Mouse (Mus musculus) ovary, postnatal 14 days (tissue): Measurements from ENCODE around the gene Fbxw8.

ENCODE experiments used
- DNase-seq: peaks from one replicate; pipeline ENCODE4 v3.0.0; 2022; ENCODE audit warnings: low spot score

Fbxw8 gene

DNA sequence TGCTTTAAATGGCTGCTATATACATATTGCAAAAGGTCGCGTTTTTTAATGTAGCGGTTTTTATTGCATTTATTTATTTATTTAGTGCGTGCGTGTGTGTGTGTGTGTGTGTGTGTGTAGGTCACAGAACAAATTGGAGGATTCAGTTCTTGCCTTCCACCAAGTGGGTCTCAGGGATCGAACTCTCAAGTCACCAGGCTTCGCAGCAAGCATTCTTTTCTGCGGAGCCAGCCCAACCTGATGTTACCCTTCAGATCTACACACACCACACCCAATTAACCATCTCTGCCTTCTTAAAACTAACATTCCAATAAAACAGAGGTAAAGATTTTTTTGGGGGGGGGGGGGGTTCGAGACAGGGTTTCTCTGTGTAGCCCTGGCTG, 292 bp upstream of the Fbxw8 start:
- no peak for DNase-seq

DNA sequence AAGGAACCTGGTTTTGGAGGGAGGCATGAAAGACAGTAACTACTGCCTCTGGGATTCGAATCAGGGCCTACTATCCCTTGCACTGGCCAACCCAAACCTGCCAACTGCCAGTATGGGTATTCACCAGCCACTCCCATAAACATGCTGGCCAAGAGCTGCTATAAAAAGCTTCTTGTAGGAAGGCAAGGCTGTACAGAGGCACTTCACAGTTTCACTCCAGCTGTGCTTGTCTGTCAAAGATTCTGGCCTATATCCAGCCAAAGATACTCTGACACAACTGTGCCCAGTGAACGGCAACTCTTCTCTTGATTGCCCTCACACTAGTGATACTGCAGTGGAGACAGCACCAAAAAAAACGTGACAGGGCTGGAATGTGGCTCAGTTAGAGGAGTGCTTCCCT, 5.6 kb downstream of the Fbxw8 start:
- no peak for DNase-seq

DNA sequence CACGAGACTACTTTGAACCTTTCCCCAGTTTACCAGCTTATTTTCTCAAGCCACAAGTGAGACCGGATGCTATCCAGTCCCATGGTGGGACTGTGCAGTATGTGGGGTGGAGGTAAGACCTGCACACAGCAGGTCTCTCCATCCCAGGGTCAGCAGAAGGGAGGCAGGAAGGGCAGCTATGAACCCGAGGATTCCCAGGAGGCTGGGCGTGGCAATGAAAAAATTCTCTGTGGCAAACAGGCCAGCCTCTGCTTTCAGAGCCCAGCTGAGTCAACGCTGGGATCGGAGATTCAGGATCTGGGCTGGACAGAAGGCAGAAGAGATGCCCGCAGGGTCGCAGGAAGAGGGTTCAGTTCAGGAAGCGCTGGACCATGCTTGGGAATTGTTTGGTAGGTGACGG, 8.0 kb downstream of the Fbxw8 start:
- DNase-seq, result no peak

DNA sequence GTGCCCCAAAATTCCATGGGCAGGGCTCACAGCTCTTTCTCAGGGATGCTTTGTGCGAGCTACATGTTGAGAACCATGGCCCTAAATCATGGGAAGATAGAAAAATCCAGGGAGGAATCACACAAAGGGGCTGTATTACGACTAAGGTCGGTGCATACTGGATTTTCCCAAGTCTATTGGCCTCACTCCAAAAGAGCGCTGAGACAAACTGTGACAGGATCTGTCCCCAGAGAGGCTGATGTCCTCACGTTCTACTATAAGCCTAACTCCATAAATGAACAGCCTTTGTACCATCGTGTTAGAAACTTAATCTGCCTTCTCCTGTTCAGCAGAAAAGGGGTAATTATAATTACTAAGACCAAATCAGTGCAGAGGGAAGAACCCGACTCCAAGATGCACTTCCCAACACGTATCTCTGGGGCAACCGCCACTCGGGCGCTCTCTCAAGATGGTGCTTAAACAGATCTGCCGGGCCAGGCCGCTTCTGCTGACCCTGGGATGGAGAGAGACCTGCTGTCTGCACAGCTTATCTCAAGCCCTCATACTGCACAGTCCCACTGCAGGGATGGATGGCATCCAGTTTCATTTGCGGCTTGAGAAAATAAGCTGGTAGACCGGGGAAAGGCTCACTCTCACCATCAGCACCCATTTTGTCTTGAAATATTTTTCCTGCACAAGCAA, 9.1 kb downstream of the Fbxw8 start:
- no peak for DNase-seq

DNA sequence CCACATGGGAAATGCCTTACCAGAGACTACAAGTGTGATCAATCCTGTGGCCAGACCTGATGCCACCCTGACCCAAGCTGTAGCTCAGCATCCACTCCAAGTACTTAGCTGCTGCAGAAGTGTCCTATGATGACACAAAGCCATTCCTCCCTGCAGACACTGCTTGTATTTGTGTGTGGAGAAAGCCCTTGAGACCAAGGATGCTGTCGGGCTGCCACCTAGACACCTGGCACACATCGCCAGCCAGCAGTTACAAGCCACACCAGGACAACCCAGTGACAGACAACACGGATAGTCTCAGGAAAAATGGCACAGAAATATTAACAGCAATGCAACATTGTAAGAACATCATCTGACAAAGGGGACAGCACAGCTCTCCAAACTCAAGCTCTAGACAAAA, 9.8 kb downstream of the Fbxw8 start:
- no peak for DNase-seq

DNA sequence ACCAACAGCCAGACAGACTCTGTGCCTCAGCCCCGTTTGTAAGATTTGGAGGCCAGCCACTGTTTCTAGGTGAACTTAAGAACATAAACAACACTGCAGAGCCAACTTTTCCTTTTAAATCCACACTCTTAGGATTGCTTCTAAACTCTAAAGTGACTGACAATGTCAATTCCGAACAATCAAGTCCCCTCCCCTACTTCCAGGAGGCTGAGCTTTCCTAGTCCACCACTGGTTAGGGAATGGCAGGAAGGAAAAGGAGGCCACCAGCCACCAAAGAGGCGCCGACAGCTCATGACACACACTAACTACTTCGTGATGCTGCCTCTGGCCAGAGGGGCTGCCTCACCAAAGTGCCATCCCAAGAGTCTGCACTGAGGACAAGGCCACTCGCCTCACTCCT, 10.5 kb downstream of the Fbxw8 start:
- DNase-seq, result no peak

DNA sequence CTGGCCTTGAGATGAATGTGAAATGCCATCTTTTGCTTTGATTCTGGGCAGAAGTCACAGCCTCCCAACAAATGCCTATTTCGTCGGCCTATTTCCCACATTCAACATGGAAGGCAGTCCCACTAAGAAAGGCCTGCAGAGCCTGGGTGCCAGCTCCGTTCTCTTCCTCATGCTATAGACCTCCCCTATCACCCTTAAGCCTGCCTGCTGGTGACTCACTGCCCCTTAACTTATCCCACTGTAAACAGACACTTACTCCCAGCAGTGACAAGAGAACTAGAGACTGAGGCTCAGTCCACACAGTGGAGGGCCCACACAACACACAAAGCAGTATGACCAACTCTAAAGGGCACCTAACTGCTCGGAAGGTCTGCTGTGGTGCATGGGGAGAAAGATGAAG, 10.9 kb downstream of the Fbxw8 start:
- no peak for DNase-seq

DNA sequence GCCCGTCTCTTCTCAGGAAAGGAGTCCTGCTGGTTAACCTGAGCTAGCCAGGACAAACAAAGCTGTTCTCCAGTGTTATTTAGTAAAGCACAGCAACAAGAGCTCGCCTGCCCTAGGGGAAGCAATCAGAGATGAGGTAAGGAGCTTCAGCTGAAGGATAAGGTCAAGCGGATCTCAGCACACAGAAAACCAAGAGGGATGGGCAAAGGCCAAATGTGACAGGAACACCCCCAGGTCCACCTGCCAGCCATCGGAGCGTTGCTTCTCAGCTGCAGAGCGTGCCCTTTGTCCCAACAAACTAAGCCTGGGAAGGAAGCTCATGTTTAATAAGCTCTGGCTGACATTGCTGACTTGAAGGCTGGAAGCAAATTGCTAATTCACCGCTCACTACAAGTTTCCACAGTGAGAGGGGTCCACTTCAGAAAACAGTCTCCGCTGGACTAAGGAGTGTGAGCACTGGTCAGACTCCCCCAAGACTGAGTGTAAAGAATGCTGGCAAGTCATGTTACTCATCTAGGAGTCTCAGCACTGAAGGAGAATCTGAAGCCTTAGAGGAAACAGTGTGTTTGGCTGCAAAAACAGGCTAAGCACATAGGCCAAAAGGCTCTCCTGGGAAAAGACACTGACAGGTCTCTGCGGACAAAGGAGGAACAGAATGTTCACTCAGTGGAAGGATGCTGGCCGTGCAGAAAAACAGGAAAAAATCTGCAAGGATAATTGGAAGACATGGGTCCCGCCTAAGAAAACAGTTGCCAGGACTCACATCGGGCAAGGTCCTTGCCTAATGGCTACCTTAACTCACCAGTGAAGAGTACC, 11.8 kb downstream of the Fbxw8 start:
- DNase-seq, result no peak

DNA sequence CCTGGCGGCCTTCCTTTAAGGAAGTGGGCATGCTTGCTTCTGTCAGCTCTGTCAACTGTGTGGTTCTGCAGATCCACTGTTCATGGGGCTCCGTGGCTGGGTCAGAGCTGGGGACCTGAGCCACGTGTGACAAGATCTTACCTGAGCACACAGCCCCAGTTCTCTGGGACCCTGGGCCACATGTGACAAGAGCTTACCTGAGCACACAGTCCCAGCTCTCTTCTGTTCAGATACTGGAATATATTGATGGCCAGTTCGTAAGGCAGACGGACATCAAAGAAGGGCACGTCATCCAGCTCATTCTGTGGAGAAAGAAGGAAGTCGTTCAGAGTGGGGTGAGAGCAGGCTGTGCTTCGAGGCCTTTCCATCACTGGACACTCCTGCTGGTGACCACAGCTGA, 12.8 kb downstream of the Fbxw8 start:
- DNase-seq, result no peak

DNA sequence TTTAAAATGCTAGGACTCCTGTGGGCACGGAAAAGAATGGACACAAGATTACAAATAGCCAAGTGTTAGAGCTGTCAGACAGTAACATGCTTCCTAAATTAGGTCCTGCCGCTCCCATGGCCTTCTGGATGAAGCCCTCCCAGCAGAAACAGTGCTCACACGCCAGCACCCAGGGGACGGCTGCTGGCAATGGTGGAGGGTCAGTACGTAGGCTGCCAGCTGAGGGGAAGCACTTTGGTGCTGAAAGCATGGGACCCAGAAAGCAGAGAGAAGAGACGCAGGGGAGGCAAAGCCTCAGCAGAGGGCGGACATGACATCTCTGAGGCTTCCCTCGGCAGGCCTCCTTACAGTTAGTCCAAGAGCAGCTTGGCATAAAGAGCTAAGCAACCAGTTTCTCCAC, 15.6 kb downstream of the Fbxw8 start:
- DNase-seq, result no peak

DNA sequence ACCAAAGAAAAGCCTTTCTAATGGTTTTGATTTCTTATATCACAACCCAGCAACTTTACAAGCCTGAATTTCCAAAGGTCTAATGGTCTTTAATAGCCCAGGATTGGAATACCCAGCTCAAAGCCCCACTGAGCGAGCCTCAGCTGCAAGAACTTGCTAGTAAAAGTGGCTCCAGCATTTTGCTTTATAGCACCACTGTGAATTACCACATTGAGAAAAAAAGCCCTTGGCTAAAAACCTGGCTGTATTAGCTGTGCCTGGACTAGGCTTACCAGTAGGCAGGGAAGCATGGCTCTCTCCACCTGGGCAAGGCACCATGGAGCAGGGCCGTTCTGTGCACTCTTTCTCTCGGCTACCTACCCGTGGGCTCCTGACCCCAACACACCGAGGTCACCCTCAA, 18.9 kb downstream of the Fbxw8 start:
- no peak for DNase-seq

DNA sequence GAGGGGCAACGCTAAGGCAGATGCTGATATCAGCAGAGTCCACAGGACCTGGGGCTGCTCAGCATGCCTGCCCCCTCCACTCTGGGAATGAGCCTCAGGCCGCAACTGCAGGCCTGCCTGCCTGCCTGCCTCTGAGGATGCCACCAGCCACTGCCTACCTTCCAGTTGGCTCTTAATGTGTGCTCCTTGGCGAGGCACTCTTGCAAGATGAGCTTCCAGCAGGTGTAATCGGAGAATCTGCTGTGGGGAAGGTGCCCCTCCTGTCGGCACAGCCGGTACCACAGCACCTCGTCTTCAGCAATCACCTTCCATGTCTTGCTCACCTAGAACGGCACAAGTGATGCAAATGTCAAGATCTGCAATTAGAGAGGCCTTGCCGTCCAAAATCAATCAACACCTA, 26.6 kb downstream of the Fbxw8 start:
- DNase-seq, result no peak

DNA sequence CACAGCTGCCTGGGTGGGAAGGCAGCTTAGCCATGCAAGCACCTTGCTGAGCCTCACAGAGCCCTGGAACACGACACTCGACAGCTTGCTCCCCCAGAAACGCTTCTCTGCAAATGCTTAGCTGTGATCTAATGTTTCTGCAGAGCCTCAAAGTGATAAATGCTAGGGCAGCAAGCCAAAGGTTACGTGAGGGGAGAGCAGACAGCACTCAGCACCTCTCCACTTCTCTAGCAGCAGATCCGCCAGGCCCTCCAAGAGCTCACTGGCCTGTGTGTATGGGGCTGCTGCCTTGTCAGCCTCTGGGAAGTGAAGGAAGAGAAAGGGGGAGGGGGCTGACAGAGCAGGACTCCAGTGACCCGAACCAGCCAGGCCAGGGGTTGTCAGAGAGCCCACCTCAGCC, 27.1 kb downstream of the Fbxw8 start:
- DNase-seq, result no peak

DNA sequence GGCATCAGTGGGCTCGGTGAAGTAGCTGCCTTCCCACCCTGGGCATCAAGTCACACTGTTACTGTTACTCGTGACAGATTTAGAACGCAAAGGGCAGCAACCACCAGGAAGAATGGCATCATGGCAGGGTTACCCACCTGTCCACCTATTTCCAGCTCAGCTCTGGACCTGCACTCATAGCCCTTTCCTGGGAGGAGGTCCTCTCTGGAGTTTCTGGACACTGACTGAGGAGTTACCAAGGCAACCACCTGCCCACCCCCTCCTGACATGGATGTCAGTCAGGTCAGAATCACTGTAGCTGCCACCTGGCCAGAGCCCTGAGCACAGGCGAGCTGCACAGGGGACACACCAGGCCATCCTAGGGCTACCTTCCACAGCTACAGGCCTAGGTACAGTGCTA, 28.6 kb downstream of the Fbxw8 start:
- no peak for DNase-seq

DNA sequence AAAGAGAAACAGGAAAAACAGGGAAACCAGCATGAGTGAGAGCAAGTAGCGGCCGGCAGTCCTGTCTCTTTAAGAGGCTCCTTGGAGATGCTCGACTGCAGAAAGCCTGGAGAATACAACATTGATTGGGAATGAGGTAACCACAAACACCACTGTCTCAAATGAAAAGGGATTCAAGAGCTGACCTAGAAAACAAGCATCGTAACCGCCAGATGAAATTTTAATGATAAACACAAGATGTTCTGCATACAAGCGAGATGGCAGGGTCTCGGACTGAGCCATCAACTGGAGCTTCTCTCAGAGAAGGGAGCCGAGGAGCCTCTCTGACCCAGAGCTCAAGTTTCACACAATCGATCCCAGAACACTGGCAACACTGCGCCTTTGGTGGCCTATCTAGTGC, 32.2 kb downstream of the Fbxw8 start:
- DNase-seq, result no peak

DNA sequence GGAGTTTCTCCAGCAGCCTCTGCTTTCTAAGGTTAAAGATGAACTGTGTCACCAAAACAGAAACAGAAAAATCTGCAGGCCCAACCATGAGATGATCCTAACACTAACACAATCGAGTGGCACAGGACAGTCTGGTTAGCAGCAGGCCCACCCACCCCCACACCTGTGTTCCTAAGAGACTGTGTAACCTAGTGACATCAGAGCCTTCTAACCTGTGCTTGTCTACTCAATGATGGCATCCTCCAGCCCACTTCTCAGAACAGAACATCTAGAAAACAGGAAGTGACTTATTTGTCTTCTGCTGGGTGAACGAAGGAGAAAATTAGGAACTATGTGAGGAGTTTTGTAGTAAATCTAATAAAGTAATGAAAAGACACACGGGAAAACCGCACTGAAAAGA, 33.3 kb downstream of the Fbxw8 start:
- no peak for DNase-seq

DNA sequence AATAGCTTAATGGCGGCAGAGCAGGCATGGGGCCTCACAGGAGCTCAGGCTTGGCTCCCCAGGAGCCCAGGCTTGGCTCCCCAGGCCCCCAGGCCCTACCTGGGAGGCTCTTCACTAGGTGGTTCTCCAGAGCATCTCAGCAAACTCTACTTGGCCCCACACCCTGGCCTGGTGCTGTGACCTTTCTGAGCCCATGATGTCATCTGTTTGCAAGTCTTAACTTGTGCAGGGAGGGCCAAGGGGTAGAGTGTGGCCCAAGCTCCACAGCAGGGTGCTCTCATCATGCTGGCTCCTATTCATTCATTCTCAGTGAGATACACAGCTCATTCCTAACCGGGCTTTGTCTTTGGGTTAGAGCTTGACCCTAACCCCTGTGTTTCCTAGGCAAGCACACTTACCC, 34.6 kb downstream of the Fbxw8 start:
- DNase-seq, result no peak

DNA sequence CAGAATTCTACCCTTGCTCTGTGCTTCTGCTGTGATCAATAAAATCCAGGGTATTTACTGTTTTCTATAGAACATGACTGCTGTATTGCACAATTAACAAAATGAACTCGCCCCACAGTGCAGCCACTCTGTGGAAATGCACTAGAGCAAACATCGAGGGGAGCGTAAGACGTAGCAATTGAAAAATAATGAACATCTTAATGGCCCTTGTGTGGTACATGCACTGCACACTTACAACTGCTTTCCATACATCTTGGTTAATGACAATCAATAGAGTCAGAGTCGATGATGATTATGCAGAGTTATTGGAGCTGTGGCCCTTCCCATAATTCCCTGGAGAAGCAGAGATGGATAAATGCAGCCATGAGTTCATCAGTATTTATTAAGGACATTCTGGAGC, 36.3 kb downstream of the Fbxw8 start:
- DNase-seq, result no peak

DNA sequence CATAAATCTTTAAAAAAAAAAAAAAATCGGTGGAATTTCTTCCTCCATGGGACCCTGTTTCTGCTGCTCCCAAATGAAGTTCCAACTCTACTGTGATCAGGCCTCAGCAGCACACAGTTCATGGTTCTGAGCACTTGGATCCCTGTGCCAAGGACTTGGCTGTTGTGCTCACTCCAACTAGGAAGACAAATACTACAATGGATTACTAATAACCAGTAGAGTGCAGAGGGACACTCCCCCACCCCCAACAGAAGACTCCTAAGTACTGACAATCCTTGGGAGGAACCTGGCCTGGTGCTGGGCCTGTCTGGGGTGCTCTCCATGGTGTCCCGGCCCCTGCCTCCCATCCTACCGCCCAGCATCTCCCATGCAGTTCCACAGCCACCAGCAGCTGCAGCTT, 36.9 kb downstream of the Fbxw8 start:
- DNase-seq, result no peak

DNA sequence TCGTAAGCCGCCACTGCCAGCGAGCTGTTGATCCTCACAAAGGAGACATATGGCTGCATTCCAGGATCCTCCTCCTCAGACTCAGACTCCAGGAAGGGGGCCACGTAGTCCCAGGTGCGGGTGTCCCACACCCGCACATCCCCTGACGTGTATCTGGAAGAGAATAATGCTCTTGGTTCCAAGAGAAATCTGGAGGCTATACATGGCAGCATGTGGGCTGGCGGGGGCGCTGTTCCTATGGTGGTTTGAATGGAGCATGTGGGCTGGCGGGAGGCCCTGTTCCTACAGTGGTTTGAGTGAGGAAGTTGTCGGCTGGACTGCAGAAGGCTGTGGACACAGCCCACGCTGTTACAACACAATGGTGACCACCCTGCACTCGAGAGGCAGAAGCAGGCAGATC, 41.6 kb downstream of the Fbxw8 start:
- DNase-seq, result no peak

DNA sequence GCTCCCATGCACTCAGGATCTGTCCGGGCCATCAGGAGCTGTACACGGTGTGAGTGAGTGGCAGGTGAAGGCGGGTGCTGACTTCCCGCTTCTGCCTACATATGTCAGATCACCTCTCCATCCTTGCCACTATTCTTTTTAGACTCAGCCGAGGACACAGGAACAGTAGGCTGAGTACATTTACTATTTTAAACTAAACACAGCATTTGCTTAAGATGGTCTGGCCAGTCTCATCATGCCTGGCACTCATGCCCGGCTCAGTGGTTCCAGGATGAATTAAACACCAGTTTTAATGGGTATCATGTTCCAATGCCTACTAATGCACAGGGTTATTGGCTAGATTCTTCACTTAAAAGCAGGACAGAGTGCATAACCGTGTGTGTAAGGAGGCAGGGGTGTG, 42.2 kb downstream of the Fbxw8 start:
- no peak for DNase-seq

DNA sequence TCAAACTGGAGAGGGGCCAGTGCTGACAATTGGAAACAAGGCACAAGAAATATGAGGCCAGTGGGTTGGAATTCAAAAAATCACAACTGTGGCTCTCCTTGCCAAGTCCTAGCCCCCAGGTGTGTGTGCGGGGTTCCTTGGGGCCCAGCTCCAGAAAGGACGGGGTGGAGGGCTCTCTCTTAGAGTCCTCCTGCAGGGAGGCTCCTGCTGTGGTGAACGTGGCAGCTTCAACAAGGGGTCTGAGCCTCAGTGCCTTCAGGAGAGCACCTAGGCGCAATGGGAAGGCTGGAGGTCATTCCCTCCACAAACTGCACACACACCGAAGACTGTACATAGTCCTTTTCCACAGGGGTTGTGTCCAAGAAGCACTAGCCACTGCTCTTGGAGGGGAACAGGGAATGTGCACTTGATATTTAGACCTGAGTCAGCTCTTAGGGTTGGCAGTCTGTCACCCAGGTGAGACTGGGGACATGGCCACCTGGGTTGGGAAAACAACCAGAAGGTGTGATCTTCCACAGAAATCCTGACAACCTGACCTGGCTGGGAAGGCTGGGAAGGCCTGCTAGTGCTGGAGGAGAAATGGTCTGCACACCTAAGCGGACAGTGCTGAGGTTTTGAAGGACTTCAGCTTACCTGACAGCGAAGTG, 46.3 kb downstream of the Fbxw8 start:
- DNase-seq, result no peak

DNA sequence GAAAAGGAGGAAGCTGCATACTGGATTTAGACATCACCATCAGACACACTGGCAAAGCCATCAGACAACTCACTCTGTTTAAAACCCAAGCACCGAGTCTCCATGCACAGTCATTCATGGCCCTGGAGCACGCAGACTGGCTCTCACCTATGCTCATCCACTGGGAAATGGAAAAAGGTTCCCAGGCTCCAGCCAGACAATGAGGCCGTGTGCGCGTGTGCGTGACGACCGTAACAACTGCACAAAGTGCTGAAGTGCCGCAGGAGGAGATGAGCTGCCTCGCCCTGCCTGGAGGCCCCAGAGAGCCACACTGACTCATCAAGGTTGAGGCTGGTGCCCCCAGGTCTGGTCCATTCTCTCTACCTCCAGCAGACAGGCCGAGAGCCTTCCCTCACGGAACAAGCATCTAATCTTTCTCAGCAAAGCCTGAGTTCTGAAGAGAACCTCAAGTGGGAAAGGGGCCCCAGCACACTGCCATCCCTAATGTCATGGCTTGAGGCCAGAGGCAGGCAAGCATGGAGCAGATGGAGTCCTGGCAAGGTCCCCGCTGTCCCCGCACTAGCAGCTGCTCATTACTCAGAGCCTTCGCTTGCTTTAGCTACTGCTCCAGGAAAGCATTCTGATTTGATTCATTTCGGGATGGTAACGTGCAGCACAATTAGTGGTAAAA, 47.0 kb downstream of the Fbxw8 start:
- no peak for DNase-seq
